Mouse (Mus musculus) lung, postnatal 0 days (tissue): ENCODE results near the gene Arhgap32.

Experiments
- CTCF ChIP-seq: IDR thresholded peaks from 2 replicates; pipeline ENCODE4 v1.5.1; 2016; ENCODE audit warnings: antibody characterized with exemption, mild to moderate bottlenecking
- EP300 ChIP-seq: IDR thresholded peaks from 2 replicates; pipeline ENCODE4 v1.6.1; 2016; ENCODE audit warnings: antibody characterized with exemption, mild to moderate bottlenecking, control low read depth

DNA sequence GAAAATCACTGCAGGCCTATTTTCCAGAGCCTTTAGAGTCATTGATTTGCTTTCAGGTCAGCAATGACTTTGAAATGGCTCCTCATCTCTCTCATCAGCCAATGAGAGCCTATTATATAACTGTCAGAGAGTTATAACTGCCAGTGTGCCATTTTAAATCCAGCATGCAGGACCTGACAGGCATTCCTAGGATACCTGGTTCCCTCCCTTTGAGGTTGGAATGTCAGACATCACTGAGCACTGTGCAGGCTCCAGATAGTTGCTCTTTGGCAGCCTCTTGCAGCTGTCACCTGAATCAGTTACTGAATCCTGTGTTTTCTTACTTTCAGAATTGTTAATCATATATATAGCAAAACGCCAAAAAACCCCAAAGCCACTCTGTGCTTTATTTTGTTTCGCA is 111.1 kb downstream of the Arhgap32 start:
- no peak for TF ChIP-seq EP300
- no peak for TF ChIP-seq CTCF
